Mouse (Mus musculus): ENCODE measurements at regions not wholly inside any gene's neighbourhood (a gene's known extent, or its start where the extent isn't known, plus 50 kb on each side); places are given as distances from the start of the nearest gene placed in this dataset.
A peak's percentile ranks its signal among the peaks of the same experiment; 100 is the strongest.

DNA sequence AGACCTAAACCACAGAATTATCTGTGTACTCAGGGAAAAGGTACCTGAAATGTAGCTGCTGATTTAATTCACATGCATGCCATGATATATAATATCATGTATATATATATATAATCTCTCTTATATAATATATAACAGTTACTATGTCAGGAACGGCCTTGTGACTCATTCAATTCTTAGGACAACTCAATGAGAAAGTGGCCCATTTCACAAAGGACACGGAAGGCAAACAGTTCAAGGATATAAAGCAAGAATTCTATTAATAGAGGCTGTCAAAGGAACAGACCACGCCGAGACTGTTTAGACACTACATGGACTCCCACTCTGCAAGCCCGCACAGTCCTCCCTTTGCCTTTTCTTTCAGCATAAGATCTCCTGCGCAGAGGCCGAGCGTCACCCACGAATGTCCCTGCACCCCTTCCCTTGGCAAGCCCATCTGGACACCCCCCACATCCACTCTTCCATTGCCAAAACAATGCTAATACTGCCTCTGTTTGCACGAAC, 148.0 kb upstream of the Klf14 start:
- no peak for DNase-seq (ENCODE audit: low spot score)

- no peak for DNase-seq (ENCODE audit: low spot score)
Measured at GRCm38 (mm10) chr6:31107360-31107759, 148.5 kb upstream of the Klf14 start.

DNA sequence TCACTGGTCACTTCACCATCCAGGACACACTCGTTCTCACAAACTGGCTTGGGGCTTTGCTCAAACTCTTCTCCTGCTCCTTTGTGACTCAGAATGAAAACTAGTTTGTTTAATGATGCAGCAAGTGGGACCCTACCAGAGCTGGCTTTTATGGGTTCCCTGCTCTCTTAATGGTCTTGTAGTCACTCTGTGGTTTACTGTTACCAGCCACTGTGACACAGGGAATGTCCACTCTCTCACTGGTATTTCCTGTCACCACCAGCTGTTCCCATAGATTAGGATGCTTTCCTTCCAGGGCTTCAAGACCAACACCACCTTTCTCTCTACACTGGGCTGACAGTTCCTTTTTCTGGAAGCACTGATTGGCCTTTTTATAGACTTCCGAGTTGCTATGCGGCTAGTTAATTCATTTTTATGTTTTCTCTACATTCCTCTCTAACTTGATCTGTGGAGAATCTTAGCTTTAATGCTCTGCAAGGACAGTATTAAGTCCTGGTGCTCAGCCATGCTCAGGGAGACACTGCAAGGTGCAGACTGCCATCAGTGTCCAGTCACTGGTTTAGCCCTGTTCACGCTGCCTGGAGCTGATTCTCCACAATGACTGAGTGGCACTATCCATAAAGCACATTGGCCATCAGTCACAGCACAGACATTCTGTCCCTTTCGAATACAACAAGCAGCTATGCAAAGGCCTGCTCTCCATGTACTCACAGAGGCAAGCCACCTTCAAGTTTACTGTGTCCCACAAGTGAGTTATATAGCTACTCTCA, 149.2 kb upstream of the Klf14 start:
- DNase-seq (ENCODE audit: low spot score), result no peak

DNA sequence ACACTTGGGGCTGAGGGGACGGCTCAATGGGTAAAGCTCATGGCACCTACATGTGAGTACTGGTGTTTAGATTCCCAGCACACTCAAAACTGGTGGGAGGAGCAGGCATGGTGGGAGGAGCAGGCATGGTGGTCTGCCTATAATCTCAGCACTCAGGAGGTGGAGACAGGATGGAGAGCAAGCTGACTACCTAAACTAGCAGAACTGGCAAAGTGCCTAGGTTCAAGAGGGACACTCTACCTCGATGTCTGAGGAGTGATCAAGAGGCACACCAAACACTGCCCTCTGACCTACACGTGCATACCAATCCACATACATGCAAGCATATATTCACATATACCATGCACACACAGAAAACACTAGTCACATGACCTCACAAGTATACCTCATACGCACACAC, 150.7 kb upstream of the Klf14 start:
- DNase-seq (ENCODE audit: low spot score), result no peak

DNA sequence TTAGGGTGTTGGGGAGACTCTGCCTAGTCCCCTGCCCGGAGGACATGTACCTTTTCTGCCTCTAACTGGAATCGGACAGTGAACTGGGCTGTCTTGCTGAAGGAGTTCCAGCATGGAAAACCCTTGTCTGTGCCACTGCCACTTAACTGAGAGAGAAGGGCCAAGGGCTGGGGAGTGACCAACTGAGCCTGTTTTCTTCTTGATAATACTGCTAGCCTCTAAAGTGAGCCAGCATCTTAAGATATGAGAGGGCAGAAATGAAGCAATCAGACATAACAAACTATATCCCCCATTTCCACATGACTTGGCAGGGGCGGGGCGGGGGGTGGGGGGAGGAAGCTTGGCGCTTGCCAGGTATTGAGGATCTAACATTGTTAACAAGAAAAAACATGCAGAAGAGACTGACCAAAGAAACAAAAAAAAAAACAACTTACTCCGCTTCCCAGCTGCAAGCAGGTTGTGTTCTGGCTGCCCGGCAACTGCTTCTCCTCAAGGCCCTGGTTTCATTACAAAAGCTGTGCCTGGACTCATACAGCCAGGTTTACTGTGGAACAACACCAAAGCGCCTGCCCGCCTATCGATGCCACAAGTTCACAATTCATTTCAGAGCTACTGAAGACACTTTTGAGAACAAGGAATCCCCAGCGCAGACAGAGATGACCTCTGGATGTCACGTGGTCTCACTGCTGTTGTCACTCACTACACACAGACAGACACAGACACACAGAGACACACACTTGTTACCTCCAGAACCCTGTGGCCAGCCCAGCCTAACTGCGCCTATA, 153.6 kb upstream of the Klf14 start:
- no peak for DNase-seq (ENCODE audit: low spot score)

- DNase-seq (ENCODE audit: low spot score), result no peak
Measured at GRCm38 (mm10) chr6:31113558-31114326, 154.9 kb upstream of the Klf14 start.

- DNase-seq (ENCODE audit: low spot score), result no peak
Measured at GRCm38 (mm10) chr6:31114336-31115335, 155.8 kb upstream of the Klf14 start.

DNA sequence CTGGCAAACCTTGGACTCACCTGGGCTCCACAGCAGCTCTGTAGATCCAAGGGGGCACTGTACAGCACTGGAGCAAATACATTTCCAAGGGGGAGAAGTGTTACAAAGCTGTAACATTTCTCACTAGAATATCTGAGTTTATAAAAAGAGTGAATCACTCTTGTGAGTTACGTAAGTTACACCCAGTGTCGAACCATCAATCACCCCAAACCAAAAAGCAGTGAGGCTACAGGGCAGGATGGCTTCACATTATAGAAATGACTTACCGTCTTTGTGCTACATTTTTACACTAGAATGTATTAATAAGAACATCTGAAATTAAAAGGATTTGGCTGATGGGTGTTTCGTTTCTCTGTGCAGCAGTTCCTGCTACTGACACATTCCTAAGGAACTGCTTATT, 156.7 kb upstream of the Klf14 start:
- DNase-seq (ENCODE audit: low spot score), result no peak

DNA sequence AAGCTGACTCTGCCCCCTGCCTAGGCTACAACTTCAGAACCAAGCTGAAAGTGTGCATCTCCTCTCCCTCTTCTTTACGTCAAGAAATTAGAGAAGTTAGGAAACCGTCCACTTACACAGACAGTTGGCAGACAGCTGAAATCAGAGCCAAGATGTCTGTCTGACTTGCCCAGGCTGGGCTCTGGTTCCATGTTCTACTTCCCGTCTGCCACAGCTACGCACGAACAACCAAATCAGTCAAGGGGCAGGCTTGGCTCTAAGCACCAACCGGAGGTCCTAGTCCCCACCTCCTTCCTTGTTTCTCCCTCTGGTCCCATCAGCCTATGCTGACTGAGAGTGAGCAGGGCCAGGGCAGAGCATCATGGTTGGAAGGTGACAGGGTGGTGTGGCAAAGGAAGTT, 157.5 kb upstream of the Klf14 start:
- DNase-seq (ENCODE audit: low spot score), result no peak

- DNase-seq (ENCODE audit: low spot score), result no peak
Measured at GRCm38 (mm10) chr6:31117666-31118065, 158.8 kb upstream of the Klf14 start.

- DNase-seq (ENCODE audit: low spot score), result no peak
Measured at GRCm38 (mm10) chr6:31121008-31121407, 162.1 kb upstream of the Klf14 start.

GRCm38 (mm10) chr6:31122895-31123294, 164.0 kb upstream of the Klf14 start:
- DNase-seq (ENCODE audit: low spot score), result no peak

DNA sequence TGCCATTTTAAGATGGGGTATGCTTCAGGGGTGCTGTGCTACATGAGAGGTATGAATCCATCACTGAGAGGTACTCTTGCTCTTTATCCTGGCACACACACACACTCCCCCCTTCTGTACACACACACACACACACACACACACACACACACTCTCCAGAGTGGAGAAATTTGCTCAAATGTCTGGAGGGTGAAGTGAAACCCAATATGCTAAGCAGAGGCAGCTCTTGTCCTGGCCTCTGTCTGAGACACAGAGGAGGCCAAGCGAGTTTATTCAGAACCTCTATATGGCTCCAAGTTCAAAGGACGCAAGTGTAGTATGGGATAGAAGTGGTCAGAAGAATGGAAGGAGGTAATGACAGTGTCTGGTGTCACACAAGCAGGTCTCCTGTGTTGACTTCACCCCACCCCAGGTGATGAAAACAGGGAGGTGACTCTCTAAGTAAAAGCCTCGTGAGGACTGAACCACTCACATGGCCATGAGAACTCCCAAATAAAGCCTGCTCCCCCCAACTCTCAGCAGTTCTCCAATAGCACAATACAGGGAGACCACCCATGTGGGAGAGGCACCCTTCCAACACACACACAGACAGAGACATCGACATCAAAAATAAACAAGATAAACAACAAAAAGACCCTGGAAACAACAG, 164.6 kb upstream of the Klf14 start:
- no peak for DNase-seq (ENCODE audit: low spot score)

- no peak for DNase-seq (ENCODE audit: low spot score)
Measured at GRCm38 (mm10) chr6:31124076-31124475, 165.2 kb upstream of the Klf14 start.

- DNase-seq (ENCODE audit: low spot score), result no peak
Measured at GRCm38 (mm10) chr6:31124872-31125271, 166.0 kb upstream of the Klf14 start.

- DNase-seq (ENCODE audit: low spot score), result peak; percentile 84
Measured at GRCm38 (mm10) chr6:31125328-31126118, 166.6 kb upstream of the Klf14 start.

DNA sequence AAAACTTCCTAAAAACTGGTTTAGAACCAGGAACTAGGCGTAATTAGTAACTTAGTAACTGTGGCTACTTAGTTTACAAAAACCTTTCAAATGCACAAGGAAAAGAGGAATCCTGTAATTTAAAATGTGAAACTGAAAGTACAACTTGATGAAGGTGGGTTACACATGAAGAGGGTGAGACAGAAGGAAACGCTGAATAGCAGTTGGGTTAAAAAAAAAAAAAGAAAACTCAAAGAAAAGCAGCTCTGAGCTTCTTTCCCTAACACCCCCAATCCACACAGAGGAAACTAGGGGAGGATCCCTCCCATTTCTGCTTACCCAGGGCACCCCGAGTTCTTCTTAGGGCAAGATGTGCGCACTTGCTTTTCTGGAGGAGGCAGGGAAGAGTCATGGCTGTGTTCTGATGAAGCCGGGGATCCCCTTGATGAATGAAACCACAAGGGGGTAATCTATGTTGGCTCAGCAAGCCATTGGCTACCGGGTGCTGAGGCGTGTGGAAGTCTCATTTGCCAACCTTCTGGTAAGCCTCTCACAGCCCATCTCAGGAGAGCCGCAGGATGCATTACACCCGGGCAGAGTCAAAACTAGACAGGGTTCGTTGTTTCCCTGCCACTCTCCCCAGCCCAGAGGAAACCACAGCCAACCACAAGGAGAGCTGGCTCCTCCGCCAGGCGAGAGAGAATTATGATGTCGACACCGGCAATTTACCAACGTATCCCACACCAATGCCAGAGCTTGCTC, 167.4 kb upstream of the Klf14 start:
- DNase-seq (ENCODE audit: low spot score), result peak; percentile 84

GRCm38 (mm10) chr6:31129170-31129569, 170.3 kb upstream of the Klf14 start:
- no peak for DNase-seq (ENCODE audit: low spot score)

DNA sequence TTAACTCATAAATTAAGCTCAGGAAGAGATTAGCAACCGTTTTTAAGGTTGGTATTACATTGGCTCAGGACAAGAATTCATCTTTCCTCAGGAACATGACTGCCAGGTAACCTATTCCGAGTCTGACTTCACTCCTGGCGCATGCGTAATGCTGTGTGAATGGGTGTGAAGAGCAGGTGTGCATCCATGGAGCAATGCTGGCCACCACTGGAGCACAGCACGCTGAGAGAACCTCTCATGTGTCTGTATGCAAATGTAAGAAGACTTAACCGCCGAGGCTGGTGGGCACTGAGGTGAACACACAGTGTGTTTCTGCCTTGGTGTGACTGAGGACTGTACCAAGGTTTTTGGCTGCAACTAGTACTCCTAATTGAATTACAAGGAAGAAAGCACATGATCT, 171.1 kb upstream of the Klf14 start:
- no peak for DNase-seq (ENCODE audit: low spot score)

All from thymus, postnatal 0 days (tissue).